Mouse (Mus musculus): ENCODE results near the gene Rbm10. TPM values are rescaled to one million over a fixed set of nuclear protein-coding genes. Genes with fewer than 3 reads are reported as not detected.

Gene Rbm10
- total and polyA plus RNA-seq, 2 experiments from 2014 or later: 21.0 to 45.6 TPM

DNA sequence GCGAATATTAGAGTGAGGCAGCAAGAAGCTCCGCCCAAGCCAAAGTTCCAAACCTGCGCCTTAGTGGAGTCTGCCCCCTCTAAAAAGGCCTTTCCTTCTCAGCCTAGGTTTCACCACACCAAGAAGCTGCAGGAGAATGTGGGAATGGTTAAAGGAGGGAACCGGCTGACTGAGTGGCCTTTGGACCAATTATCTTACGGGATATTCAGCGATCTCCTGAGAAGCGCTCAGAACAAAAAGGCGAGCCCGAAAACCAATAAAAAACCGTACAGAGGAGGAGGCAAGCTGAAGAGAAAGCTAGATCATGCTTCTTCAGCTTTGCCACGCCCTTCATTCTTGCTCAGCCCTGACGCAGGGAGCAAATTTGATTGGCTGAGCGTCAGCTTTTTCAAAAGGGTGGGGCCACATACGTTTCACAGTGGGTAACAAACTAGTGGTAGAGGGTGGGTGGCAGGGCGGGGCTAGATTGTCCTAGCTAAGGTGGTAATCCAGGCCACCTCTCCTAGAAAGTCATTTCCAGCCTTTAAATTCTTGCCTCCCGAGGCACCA lies 70.3 kb downstream of the Rbm10 start, which contains the start of gene Cdk16:
Cdk16 (plus strand) TSS at position 436 of the 549 bp plus-strand sequence.
- no peak for TF ChIP-seq CTCF (IDR thresholded peaks at IDR 0.05; ENCODE audit: low read depth)
- TF ChIP-seq EP300 (IDR thresholded peaks at IDR 0.05; ENCODE audit: low read depth): no peak
- DNase-seq (ENCODE audit: low spot score): peak; percentile 95
- H3K4me2 ChIP-seq (ENCODE audit: low read depth, low read length): peak within 1 kb of the TSS; percentile 73
- 14% methylated on average over 16 of the region's 16 CpGs for WGBS
- H3K27me3 ChIP-seq (ENCODE audit: control insufficient read depth, insufficient read depth, low read length): no peaks in the 10 kb centered on the region
- H3K9me3 ChIP-seq (replicated peaks; ENCODE audit: control insufficient read depth, low read length): no peaks in the 10 kb centered on the region
- H3K9ac ChIP-seq (replicated peaks; ENCODE audit: low read depth, low read length): peak within 1 kb of the TSS; percentile 96
- peaks cover 6% of the 10 kb centered on the region; the same call in 1 of the 2 replicates for H3K4me1 ChIP-seq (ENCODE audit: control insufficient read depth, insufficient read depth)
- ATAC-seq (ENCODE audit: insufficient read depth, low read depth): peak; percentile 87
- H3K36me3 ChIP-seq (replicated peaks; ENCODE audit: control insufficient read depth, insufficient read depth, low read length): peaks cover 1% of the 10 kb centered on the region
- H3K4me3 ChIP-seq (ENCODE audit: low read depth, low read length): peak within 1 kb of the TSS; percentile 67
- peak within 1 kb of the TSS; percentile 100 for H3K27ac ChIP-seq (ENCODE audit: low read depth)

DNA sequence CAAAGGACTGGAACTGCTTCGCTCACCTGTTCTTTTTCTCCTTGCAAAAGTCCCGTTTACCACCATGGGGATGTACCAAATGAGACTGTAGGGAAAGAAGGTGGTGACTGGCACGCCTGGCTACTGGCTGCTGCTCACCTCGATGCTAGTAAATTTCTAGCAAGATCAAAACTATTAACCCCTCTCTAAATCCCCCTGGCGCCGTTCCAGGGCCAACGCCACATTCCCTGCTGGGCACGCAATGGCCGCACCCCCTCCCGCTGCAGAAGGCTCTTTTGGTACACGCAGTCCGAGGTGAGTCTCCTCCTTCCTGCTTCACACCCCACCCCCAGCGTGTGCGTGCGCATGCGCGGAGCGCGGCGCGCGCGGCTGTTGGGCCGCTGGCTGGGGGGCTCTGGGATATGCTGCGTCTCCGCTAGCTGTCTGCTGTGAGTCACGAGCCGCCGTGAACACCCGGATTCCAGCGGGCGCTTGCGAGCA lies 70.8 kb downstream of the Rbm10 start:
- peak; percentile 90 for ATAC-seq (ENCODE audit: insufficient read depth, low read depth)

DNA sequence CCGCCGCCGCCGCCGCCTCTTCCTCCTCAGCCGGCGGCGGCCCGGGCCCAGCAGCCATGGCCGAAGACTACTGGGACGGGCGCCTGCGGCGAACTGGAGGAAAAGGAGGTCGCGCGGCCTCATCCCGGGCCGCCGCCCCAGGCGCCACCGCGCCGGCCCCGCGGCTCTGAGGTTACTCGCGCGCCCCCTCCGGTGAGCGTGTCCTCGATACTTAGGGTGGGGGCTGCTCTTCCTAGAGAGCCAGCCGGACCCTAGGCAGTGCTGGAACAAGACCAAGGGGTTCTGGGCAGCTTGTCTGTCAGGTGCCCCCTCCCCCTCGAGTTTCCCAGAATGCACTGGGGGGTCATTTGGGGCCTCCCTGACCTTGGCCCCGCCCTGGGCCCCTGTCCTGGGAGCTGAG lies 71.3 kb downstream of the Rbm10 start:
- H3K27ac ChIP-seq (ENCODE audit: low read depth): peak overlapping the region; percentile 100
- DNase-seq (ENCODE audit: low spot score) (peak; percentile 63), ATAC-seq (ENCODE audit: insufficient read depth, low read depth) (peak; percentile 54)
- H3K4me2 ChIP-seq (ENCODE audit: low read depth, low read length): peak overlapping the region; percentile 73
- peak overlapping the region; percentile 96 for H3K9ac ChIP-seq (replicated peaks; ENCODE audit: low read depth, low read length)
- 15% methylated on average over 20 of the region's 35 CpGs for WGBS
- H3K9me3 ChIP-seq (replicated peaks; ENCODE audit: control insufficient read depth, low read length): no peaks in the 10 kb centered on the region
- TF ChIP-seq CTCF (IDR thresholded peaks at IDR 0.05; ENCODE audit: low read depth) (0 out of 2 replicates have a peak, but pooled peaks have one; percentile 2), EP300 (IDR thresholded peaks at IDR 0.05; ENCODE audit: low read depth) (no peak)
- H3K4me3 ChIP-seq (ENCODE audit: low read depth, low read length): peak overlapping the region; percentile 67
- H3K4me1 ChIP-seq (ENCODE audit: control insufficient read depth, insufficient read depth): peaks cover 6% of the 10 kb centered on the region; the same call in 1 of the 2 replicates
- no peaks in the 10 kb centered on the region for H3K27me3 ChIP-seq (ENCODE audit: control insufficient read depth, insufficient read depth, low read length)
- H3K36me3 ChIP-seq (replicated peaks; ENCODE audit: control insufficient read depth, insufficient read depth, low read length): peaks cover 4% of the 10 kb centered on the region; the same call in 1 of the 2 replicates

More for the DNA sequence above, 70.8 kb downstream of the Rbm10 start:
- Histone ChIP-seq H3K4me2 (ENCODE audit: low read depth, low read length) (peak overlapping the region; percentile 73), H3K4me3 (ENCODE audit: low read depth, low read length) (peak overlapping the region; percentile 67), H3K9ac (replicated peaks; ENCODE audit: low read depth, low read length) (peak overlapping the region; percentile 96), H3K27ac (ENCODE audit: low read depth) (peak overlapping the region; percentile 100), H3K9me3 (replicated peaks; ENCODE audit: control insufficient read depth, low read length) (no peaks in the 10 kb centered on the region), H3K27me3 (ENCODE audit: control insufficient read depth, insufficient read depth, low read length) (no peaks in the 10 kb centered on the region), H3K4me1 (ENCODE audit: control insufficient read depth, insufficient read depth) (peaks cover 6% of the 10 kb centered on the region; the same call in 1 of the 2 replicates), H3K36me3 (replicated peaks; ENCODE audit: control insufficient read depth, insufficient read depth, low read length) (no peaks in the 10 kb centered on the region)
- TF ChIP-seq CTCF (IDR thresholded peaks at IDR 0.05; ENCODE audit: low read depth) (no peak), EP300 (IDR thresholded peaks at IDR 0.05; ENCODE audit: low read depth) (0 out of 2 replicates have a peak, but pooled peaks have one; percentile 31)
- 17% methylated on average over 33 of the region's 33 CpGs for WGBS
- DNase-seq (ENCODE audit: low spot score): peak; percentile 68

DNA sequence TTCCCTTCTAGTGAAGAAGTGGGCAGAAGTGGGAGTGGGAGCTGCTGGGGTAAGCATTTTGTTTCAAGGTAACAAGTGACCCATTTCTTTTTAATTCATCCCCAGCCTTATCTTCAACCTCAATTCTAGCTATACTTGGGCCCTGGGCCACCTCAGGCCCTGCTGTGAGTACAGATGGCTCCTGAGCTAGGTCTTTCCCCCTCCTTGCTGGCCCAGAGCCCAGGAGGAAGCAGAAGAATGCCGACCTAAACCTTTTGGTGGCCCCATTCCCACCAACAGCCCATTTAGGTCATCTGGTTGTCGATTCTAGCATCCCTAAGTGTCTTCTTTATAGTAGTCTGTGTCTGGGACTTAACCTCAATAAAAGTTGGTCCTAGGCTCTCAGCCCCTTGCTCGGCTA lies 74.3 kb downstream of the Rbm10 start:
- Histone ChIP-seq H3K4me1 (ENCODE audit: control insufficient read depth, insufficient read depth) (peaks cover 5% of the 10 kb centered on the region; the same call in 1 of the 2 replicates), H3K9ac (replicated peaks; ENCODE audit: low read depth, low read length) (no peak overlapping the region), H3K4me2 (ENCODE audit: low read depth, low read length) (no peak overlapping the region), H3K27me3 (ENCODE audit: control insufficient read depth, insufficient read depth, low read length) (no peaks in the 10 kb centered on the region), H3K27ac (ENCODE audit: low read depth) (no peak overlapping the region), H3K9me3 (replicated peaks; ENCODE audit: control insufficient read depth, low read length) (no peaks in the 10 kb centered on the region), H3K4me3 (ENCODE audit: low read depth, low read length) (no peak overlapping the region), H3K36me3 (replicated peaks; ENCODE audit: control insufficient read depth, insufficient read depth, low read length) (peaks cover 20% of the 10 kb centered on the region)
- 40% methylated on average over 3 of the region's 3 CpGs for WGBS
- ATAC-seq (ENCODE audit: insufficient read depth, low read depth) (no peak), DNase-seq (ENCODE audit: low spot score) (no peak)
- TF ChIP-seq EP300 (IDR thresholded peaks at IDR 0.05; ENCODE audit: low read depth): no peak
- no peak for TF ChIP-seq CTCF (IDR thresholded peaks at IDR 0.05; ENCODE audit: low read depth)

DNA sequence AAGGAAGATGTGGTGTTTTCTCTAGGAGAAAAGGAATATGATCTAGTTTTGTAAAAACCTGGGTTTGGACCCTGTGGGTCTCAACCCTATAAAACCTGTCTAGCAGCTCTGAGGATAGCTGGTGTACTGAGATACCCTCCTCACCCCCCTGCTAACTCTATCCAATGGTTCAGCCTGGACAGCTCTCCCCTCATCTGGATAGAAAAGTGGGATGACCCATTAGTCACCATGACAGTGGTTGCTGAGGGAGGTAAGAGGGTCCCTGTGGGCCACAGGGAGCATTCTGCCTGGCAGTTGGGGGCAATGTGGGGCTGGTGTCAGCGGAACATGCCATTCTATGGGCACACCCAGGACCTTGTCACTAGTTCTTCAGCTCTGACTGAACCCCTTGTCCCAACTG lies 75.3 kb downstream of the Rbm10 start:
- Histone ChIP-seq H3K27ac (ENCODE audit: low read depth) (no peak overlapping the region), H3K4me2 (ENCODE audit: low read depth, low read length) (no peak overlapping the region), H3K36me3 (replicated peaks; ENCODE audit: control insufficient read depth, insufficient read depth, low read length) (peaks cover 25% of the 10 kb centered on the region), H3K9ac (replicated peaks; ENCODE audit: low read depth, low read length) (no peak overlapping the region), H3K4me1 (ENCODE audit: control insufficient read depth, insufficient read depth) (no peaks in the 10 kb centered on the region), H3K9me3 (replicated peaks; ENCODE audit: control insufficient read depth, low read length) (no peaks in the 10 kb centered on the region), H3K27me3 (ENCODE audit: control insufficient read depth, insufficient read depth, low read length) (no peaks in the 10 kb centered on the region), H3K4me3 (ENCODE audit: low read depth, low read length) (no peak overlapping the region)
- ATAC-seq (ENCODE audit: insufficient read depth, low read depth): no peak
- TF ChIP-seq CTCF (IDR thresholded peaks at IDR 0.05; ENCODE audit: low read depth) (no peak), EP300 (IDR thresholded peaks at IDR 0.05; ENCODE audit: low read depth) (no peak)
- no peak for DNase-seq (ENCODE audit: low spot score)
- 82% methylated on average over 1 of the region's 1 CpGs for WGBS

Data from heart, postnatal 0 days (tissue).